Mouse (Mus musculus): ENCODE data around the gene Krt42.
"Not testable (repeated sequence)": the region's sequence is repeated elsewhere in the genome, so short reads cannot be mapped to it uniquely, and the experiment has no call there.

Gene Krt42

GRCm38 (mm10) chr11:100278759-100279158, 9.1 kb upstream of the Krt42 start:
- no peak for DNase-seq (ENCODE audit: low spot score)

- no peak for DNase-seq (ENCODE audit: low spot score)
These were observed 8.2 kb upstream of the Krt42 start for GRCm38 (mm10) chr11:100277726-100278480.

GRCm38 (mm10) chr11:100275466-100275865, 5.8 kb upstream of the Krt42 start:
- DNase-seq (ENCODE audit: low spot score) = no peak

- DNase-seq (ENCODE audit: low spot score) = no peak
These were observed 5.0 kb upstream of the Krt42 start for GRCm38 (mm10) chr11:100274719-100275118.

- no peak for DNase-seq (ENCODE audit: low spot score)
These were observed 2.2 kb upstream of the Krt42 start for GRCm38 (mm10) chr11:100271878-100272277.

- no peak for DNase-seq (ENCODE audit: low spot score)
These were observed 7.4 kb downstream of the Krt42 start for GRCm38 (mm10) chr11:100262058-100262980.

- DNase-seq (ENCODE audit: low spot score) = no peak
These were observed 8.5 kb downstream of the Krt42 start for GRCm38 (mm10) chr11:100261235-100261605.

- DNase-seq (ENCODE audit: low spot score) = no peak
These were observed 9.0 kb downstream of the Krt42 start, which contains the start of gene Krt17 for GRCm38 (mm10) chr11:100260514-100261234. Gene Krt17, minus strand, starts transcription at chr11:100261029.

GRCm38 (mm10) chr11:100259079-100259478, 10.6 kb downstream of the Krt42 start:
- no peak for DNase-seq (ENCODE audit: low spot score)

GRCm38 (mm10) chr11:100257967-100258366, 11.7 kb downstream of the Krt42 start:
- DNase-seq (ENCODE audit: low spot score) = no peak

GRCm38 (mm10) chr11:100255514-100255913, 14.2 kb downstream of the Krt42 start:
- DNase-seq (ENCODE audit: low spot score) = no peak

GRCm38 (mm10) chr11:100254360-100255090, 15.1 kb downstream of the Krt42 start:
- no peak for DNase-seq (ENCODE audit: low spot score)

- no peak for DNase-seq (ENCODE audit: low spot score)
These were observed 20.7 kb downstream of the Krt42 start, which contains the start of gene Krt16 for GRCm38 (mm10) chr11:100248852-100249465. Gene Krt16, minus strand, starts transcription at chr11:100248902.

GRCm38 (mm10) chr11:100246471-100246870, 23.2 kb downstream of the Krt42 start:
- DNase-seq (ENCODE audit: low spot score) = not testable (repeated sequence)

GRCm38 (mm10) chr11:100240272-100240671, 29.4 kb downstream of the Krt42 start:
- DNase-seq (ENCODE audit: low spot score) = not testable (repeated sequence)

- no peak for DNase-seq (ENCODE audit: low spot score)
These were observed 47.9 kb downstream of the Krt42 start for GRCm38 (mm10) chr11:100221741-100222140.

- DNase-seq (ENCODE audit: low spot score) = no peak
These were observed 50.4 kb downstream of the Krt42 start for GRCm38 (mm10) chr11:100219304-100219703.
